Mouse (Mus musculus) testis, adult 2 months (tissue): Measurements from ENCODE around the gene Xkr8.

ENCODE experiments used
- CTCF ChIP-seq: fragments of 200-500 bp; IDR thresholded peaks from 2 replicates; pipeline ENCODE4 v1.5.1; 2012; ENCODE audit warnings: low read depth, mild to moderate bottlenecking, inconsistent platforms, low read length, moderate library complexity; ENCODE audit not compliant: control insufficient read depth, insufficient read depth, insufficient replicate concordance
- POLR2A ChIP-seq: fragments of 200-500 bp; IDR thresholded peaks from 2 replicates; pipeline ENCODE4 v1.6.1; 2012; ENCODE audit warnings: low read depth, mild to moderate bottlenecking, inconsistent platforms, low read length, moderate library complexity; ENCODE audit not compliant: control insufficient read depth

- TF ChIP-seq POLR2A (no peak), CTCF (no peak)
Observed at GRCm38 (mm10) chr4:132752992-132753391, 20.6 kb upstream of the Xkr8 start.
